Mouse (Mus musculus): ENCODE measurements around the gene Hmga1.

- TF ChIP-seq CTCF (IDR thresholded peaks at IDR 0.05; ENCODE audit: low read depth, low read length) (no peak), GATA1 (IDR thresholded peaks at IDR 0.05; ENCODE audit: borderline replicate concordance, low read length) (no peak), TAL1 (conservative IDR thresholded peaks at IDR 0.05; ENCODE audit: low read depth, low read length) (no peak), GATA2 (IDR thresholded peaks at IDR 0.05; ENCODE audit: borderline replicate concordance, low read depth, low read length) (no peak), POLR2AphosphoS5 (IDR thresholded peaks at IDR 0.05; ENCODE audit: insufficient replicate concordance, low read depth, low read length) (no peak)
Observed at GRCm38 (mm10) chr17:27600286-27600685, 44.0 kb downstream of the Hmga1 start.
